Mouse (Mus musculus) limb, embryonic 10.5 days (tissue): ENCODE data around the gene Rab27a. TPM values are rescaled to one million over a fixed set of nuclear protein-coding genes. Genes with fewer than 3 reads are reported as not detected.
A peak's percentile ranks its signal among the peaks of the same experiment; 100 is the strongest.
"Not testable (repeated sequence)": the region's sequence is repeated elsewhere in the genome, so short reads cannot be mapped to it uniquely, and the experiment has no call there.

Experiments used
- DNase-seq: peaks from one replicate; pipeline ENCODE4 v3.0.0-alpha.2; 2017; ENCODE audit warnings: low spot score
- H3K27ac ChIP-seq: fragments of 300-500 bp; sonication (generic); 2 replicates; pipeline ENCODE4 v1.5.1; 2016; ENCODE audit warnings: mild to moderate bottlenecking
- H3K27me3 ChIP-seq: fragments of 300-500 bp; sonication (generic); 2 replicates; pipeline ENCODE4 v1.6.1; 2016; ENCODE audit warnings: low read depth, mild to moderate bottlenecking; ENCODE audit not compliant: poor library complexity, severe bottlenecking
- H3K36me3 ChIP-seq: fragments of 300-500 bp; sonication (generic); 2 replicates; pipeline ENCODE4 v1.6.1; 2016; ENCODE audit warnings: mild to moderate bottlenecking, moderate library complexity
- H3K4me1 ChIP-seq: fragments of 300-500 bp; sonication (generic); 2 replicates; pipeline ENCODE4 v1.6.1; 2016
- H3K4me3 ChIP-seq: fragments of 300-500 bp; sonication (generic); 2 replicates; pipeline ENCODE4 v1.5.1; 2016; ENCODE audit warnings: mild to moderate bottlenecking, moderate library complexity
- H3K9me3 ChIP-seq: fragments of 300-500 bp; sonication (generic); replicated peaks from 2 replicates; pipeline ENCODE4 v1.6.1; 2016; ENCODE audit warnings: mild to moderate bottlenecking
- WGBS: fragments of 180-500 bp; shearing (Covaris S2); methylation state at CpG from one replicate; pipeline ENCODE4 v1.1.7; 2016; 5-methylcytosine and 5-hydroxymethylcytosine counted together
- polyA plus RNA-seq: library from polyadenylated mRNA; unstranded; fragments of >200 nt; fragmentation: Nextera tagmentation; extraction: Ambion mirVana; gene quantifications from 2 replicates; pipeline ENCODE4 v1.2.1, GENCODE M21; 2016

Gene Rab27a
- polyA plus RNA-seq, 1 experiment from 2014 or later = 5.0 TPM

DNA sequence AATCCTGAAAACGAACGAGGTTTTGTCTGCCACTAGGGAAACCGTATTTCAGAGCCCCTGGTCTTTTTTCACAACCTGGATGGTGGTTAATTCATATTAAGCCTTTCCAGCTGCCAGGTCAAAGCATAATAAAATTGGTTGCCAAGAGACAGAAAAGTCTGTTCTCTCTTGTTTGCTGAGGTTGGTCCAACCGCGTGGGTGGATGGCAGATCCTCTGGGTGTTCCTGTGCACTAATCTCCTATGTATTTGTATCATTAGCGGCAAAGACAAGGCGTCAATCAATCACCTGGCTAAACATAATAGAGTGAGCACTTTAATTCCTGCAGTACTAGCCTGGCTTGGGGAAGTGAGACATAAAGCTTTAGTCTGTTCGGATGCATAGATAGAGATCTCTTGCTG is 6.0 kb downstream of the Rab27a start:
- no peak for DNase-seq
- H3K27me3 ChIP-seq = peaks cover 12% of the 10 kb centered on the region; the same call in 1 of the 2 replicates
- H3K4me1 ChIP-seq = peaks cover 25% of the 10 kb centered on the region
- no peak overlapping the region for H3K4me3 ChIP-seq
- H3K27ac ChIP-seq = no peak overlapping the region
- WGBS = 76% methylated on average over 8 of the region's 8 CpGs
- no peaks in the 10 kb centered on the region for H3K36me3 ChIP-seq
- H3K9me3 ChIP-seq = no peaks in the 10 kb centered on the region

DNA sequence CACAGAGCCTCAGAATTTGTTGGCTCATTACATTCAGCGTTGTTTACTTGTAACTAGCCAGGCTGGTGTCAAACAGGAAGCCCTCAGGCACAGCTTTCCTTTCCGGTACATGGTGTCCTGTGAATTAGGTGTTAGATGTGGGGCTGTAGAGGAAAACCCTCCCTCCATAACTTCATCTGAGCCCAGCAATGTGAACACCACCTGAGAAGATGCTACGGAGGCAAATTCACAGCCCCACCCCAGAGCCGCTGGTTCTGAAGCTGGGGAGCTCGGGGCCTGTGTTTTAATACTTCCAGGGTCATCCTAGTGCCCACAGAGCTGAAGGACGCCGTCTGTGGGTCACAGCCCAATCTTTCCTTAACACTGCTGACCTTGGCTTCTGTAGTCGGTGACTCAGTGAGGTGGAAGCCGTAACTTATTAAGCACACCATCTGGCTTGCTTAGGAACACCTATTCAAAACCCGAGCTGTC is 10.8 kb downstream of the Rab27a start:
- Histone ChIP-seq H3K4me1 (peaks cover 20% of the 10 kb centered on the region), H3K36me3 (no peaks in the 10 kb centered on the region), H3K27ac (peak overlapping the region; percentile 22), H3K4me3 (no peak overlapping the region), H3K27me3 (no peaks in the 10 kb centered on the region), H3K9me3 (no peaks in the 10 kb centered on the region)
- WGBS = 48% methylated on average over 10 of the region's 10 CpGs
- no peak for DNase-seq

DNA sequence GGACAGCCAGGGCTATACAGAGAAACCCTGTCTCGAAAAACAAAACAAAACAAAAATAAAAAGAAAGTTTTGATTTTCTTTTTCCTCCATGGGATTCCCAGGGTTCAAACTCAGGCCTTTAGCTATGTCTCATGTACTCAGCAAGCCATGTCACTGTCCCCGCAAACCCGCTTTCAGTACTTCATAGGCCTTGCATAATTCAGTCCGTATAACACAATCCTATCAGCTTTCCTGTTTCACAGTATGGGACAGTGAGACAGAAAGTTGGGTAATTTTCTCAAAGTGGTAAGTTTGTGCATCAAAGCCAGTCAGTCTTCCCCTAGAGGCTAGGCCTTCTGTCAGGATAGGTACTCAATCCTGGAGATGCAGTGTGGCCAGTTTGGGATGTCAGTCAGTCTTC is 14.6 kb downstream of the Rab27a start:
- no peaks in the 10 kb centered on the region for H3K36me3 ChIP-seq

DNA sequence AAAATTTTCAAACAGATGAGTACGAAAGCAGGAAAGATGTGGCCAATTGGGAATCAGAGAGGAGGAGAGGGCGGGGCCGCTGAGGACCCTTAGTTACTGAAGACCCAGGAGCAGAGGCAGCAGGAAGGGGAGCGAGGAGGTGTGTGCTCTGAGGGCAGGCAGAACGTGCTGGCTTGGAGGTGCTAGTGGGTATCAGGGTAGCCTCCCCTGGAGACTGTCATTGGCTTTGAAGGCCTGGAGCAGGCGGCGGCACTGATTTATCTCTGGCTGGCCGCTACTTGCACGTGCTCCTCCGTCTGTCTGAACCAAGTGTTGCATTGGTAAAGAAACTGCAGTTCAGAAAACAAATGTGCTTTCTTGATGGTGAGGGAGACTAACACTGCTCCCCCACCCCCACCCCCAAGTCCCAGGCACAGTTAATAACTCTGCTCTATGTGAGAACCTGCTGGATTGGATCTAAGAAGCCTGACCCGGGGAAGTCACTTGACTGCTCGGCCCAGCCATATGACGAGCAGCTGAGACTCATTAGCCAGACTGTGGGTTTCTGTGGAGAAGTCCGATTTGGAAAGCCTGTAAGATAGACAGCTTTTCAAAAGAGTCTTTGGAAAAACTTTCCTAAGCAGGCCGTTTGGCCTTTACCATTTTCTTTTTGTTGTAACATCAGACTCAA is 19.1 kb downstream of the Rab27a start:
- 9% methylated on average over 15 of the region's 15 CpGs for WGBS
- DNase-seq = peak; percentile 68
- Histone ChIP-seq H3K4me1 (peaks cover 41% of the 10 kb centered on the region), H3K27me3 (no peaks in the 10 kb centered on the region), H3K27ac (peak overlapping the region; percentile 82), H3K9me3 (no peaks in the 10 kb centered on the region), H3K36me3 (no peaks in the 10 kb centered on the region), H3K4me3 (peak overlapping the region; percentile 47)

More for the DNA sequence above, 14.6 kb downstream of the Rab27a start:
- no peak overlapping the region for H3K27ac ChIP-seq
- 87% methylated on average over 4 of the region's 4 CpGs for WGBS
- H3K4me1 ChIP-seq = peaks cover 25% of the 10 kb centered on the region
- H3K4me3 ChIP-seq = no peak overlapping the region
- H3K9me3 ChIP-seq = no peaks in the 10 kb centered on the region
- DNase-seq = no peak
- no peaks in the 10 kb centered on the region for H3K27me3 ChIP-seq

DNA sequence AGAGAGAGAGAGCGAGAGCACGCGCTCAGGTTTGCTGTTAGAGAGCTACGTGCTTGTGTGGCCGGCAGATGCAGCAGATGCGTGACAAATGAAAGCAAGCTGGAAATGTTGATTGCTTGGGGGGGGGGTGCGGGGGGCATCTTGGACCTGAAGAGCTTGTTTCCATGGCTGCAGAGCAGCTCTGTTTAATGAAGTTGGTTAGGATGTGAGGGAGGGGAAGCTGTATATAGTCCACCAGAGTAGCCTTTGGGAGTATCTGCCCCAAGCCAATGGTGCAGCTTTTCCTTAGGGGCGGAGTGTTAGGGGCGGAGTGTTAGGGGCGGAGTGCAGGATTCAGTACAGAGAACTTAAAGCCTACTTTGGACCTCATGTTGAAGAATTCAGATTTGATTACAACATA is 22.4 kb downstream of the Rab27a start:
- peak overlapping the region; percentile 35 for H3K4me3 ChIP-seq
- no peaks in the 10 kb centered on the region for H3K9me3 ChIP-seq
- H3K27ac ChIP-seq = peak overlapping the region; percentile 36; the same call in 1 of the 2 replicates
- 30% methylated on average over 10 of the region's 10 CpGs for WGBS
- peaks cover 41% of the 10 kb centered on the region for H3K4me1 ChIP-seq
- DNase-seq = peak; percentile 54
- H3K27me3 ChIP-seq = no peaks in the 10 kb centered on the region
- no peaks in the 10 kb centered on the region for H3K36me3 ChIP-seq

- H3K9me3 ChIP-seq = no peaks in the 10 kb centered on the region
- H3K4me1 ChIP-seq = peaks cover 39% of the 10 kb centered on the region
- 39% methylated on average over 6 of the region's 6 CpGs for WGBS
- no peaks in the 10 kb centered on the region for H3K36me3 ChIP-seq
- no peaks in the 10 kb centered on the region for H3K27me3 ChIP-seq
- peak overlapping the region; percentile 50 for H3K27ac ChIP-seq
- no peak for DNase-seq
- H3K4me3 ChIP-seq = no peak overlapping the region
These were observed 23.6 kb downstream of the Rab27a start for GRCm38 (mm10) chr9:73068230-73068679.

GRCm38 (mm10) chr9:73068688-73069087 is 24.0 kb downstream of the Rab27a start:
- DNase-seq = no peak
- no peaks in the 10 kb centered on the region for H3K27me3 ChIP-seq
- H3K36me3 ChIP-seq = no peaks in the 10 kb centered on the region
- no peak overlapping the region for H3K27ac ChIP-seq
- 84% methylated on average over 6 of the region's 6 CpGs for WGBS
- H3K9me3 ChIP-seq = no peaks in the 10 kb centered on the region
- no peak overlapping the region for H3K4me3 ChIP-seq
- peaks cover 35% of the 10 kb centered on the region for H3K4me1 ChIP-seq

DNA sequence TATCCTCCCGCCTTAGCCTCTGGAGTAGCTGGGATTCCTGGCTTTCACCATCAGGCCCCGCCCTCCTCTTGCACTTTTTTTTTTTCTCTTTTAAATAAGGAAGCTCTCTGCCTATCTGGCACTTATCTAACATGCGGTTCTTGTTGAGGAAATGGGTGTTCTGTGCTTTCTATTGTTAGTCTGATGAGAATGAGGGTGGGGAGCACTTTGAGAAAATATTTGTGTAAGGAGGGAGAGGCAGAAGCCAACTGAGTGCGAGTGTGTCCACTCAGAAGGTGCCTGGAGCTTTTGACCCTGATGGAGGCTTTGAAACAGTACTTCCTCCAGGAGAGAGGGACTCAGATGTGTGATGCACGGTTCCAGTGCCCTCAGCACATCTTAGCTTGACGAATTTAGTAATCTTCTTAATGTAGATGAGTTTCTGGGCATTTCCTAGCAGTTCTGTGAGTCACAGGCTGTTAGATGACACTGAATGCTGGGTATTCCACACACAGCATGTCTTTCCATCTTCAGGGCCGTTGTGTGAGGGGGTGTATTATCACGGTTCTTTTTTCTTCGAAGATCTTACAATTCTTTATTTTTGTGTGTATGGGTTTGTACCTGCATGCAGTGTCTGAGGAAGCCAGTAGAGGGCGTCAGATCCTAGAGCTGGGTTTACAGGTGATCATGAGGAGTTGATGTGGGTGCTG is 26.5 kb downstream of the Rab27a start:
- peaks cover 23% of the 10 kb centered on the region for H3K4me1 ChIP-seq
- no peaks in the 10 kb centered on the region for H3K27me3 ChIP-seq
- DNase-seq = no peak
- no peaks in the 10 kb centered on the region for H3K36me3 ChIP-seq
- 83% methylated on average over 10 of the region's 10 CpGs for WGBS
- no peak overlapping the region for H3K4me3 ChIP-seq
- no peak overlapping the region for H3K27ac ChIP-seq
- H3K9me3 ChIP-seq = no peaks in the 10 kb centered on the region

- no peak overlapping the region for H3K27ac ChIP-seq
- H3K9me3 ChIP-seq = no peaks in the 10 kb centered on the region
- H3K36me3 ChIP-seq = no peaks in the 10 kb centered on the region
- H3K4me1 ChIP-seq = peaks cover 13% of the 10 kb centered on the region
- no peak for DNase-seq
- WGBS = 82% methylated on average over 8 of the region's 8 CpGs
- no peaks in the 10 kb centered on the region for H3K27me3 ChIP-seq
- no peak overlapping the region for H3K4me3 ChIP-seq
These were observed 27.8 kb downstream of the Rab27a start for GRCm38 (mm10) chr9:73072426-73072825.

DNA sequence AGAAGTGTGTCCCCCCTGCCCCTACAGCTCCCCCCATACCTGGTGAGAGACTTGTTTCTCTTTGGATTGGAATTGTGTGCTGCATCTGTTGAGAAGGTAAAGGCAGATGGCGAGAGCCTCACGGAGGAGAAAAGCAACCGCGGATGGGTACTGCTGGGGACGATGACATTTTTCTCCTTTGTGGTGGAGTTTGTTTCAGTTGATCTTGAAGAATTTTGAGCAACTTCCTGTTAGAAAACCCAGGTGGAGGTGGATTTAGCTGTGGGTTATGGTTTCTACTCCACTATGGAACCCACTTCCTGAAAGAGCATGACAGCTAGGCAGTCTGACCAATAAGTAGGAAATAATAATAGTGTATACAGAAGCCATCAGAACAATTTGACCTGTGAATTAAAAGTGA is 28.5 kb downstream of the Rab27a start:
- DNase-seq = no peak
- Histone ChIP-seq H3K4me1 (peaks cover 6% of the 10 kb centered on the region), H3K9me3 (no peaks in the 10 kb centered on the region), H3K27ac (no peak overlapping the region), H3K4me3 (no peak overlapping the region), H3K36me3 (no peaks in the 10 kb centered on the region), H3K27me3 (no peaks in the 10 kb centered on the region)
- WGBS = 94% methylated on average over 5 of the region's 5 CpGs

- 90% methylated on average over 11 of the region's 12 CpGs for WGBS
- not testable (repeated sequence) for H3K4me3 ChIP-seq
These were observed 34.7 kb downstream of the Rab27a start for GRCm38 (mm10) chr9:73079349-73079748.

GRCm38 (mm10) chr9:73079801-73080325 is 35.2 kb downstream of the Rab27a start:
- no peaks in the 10 kb centered on the region for H3K36me3 ChIP-seq
- WGBS = 65% methylated on average over 7 of the region's 7 CpGs
- DNase-seq = no peak

More at GRCm38 (mm10) chr9:73079349-73079748, 34.7 kb downstream of the Rab27a start:
- H3K36me3 ChIP-seq, H3K9me3 ChIP-seq, H3K27me3 ChIP-seq, DNase-seq, H3K4me1 ChIP-seq, H3K27ac ChIP-seq: not testable (repeated sequence)

More at GRCm38 (mm10) chr9:73079801-73080325, 35.2 kb downstream of the Rab27a start:
- H3K9me3 ChIP-seq = no peaks in the 10 kb centered on the region
- H3K27ac ChIP-seq = no peak overlapping the region
- H3K4me3 ChIP-seq = no peak overlapping the region
- no peaks in the 10 kb centered on the region for H3K4me1 ChIP-seq
- no peaks in the 10 kb centered on the region for H3K27me3 ChIP-seq
